Mouse (Mus musculus) neural tube, embryonic 13.5 days (tissue): ENCODE measurements around the gene Mettl11b. TPM values are rescaled to one million over a fixed set of nuclear protein-coding genes. Genes with fewer than 3 reads are reported as not detected.

ENCODE experiments used
- polyA plus RNA-seq: library from polyadenylated mRNA; unstranded; fragments of >200 nt; fragmentation: Nextera tagmentation; extraction: Ambion mirVana; gene quantifications from 2 replicates; pipeline ENCODE4 v1.2.1, GENCODE M21; 2015

Gene Mettl11b
- polyA plus RNA-seq, 1 experiment from 2014 or later = not detected

Other genes starting within 250 kb of the Mettl11b start
- gene Kifap3, start 54.4 kb upstream of the Mettl11b start, polyA plus RNA-seq = 105 and 108 TPM in 2 replicates
- gene Scyl3, start 203.9 kb upstream of the Mettl11b start, polyA plus RNA-seq = 15.5 and 17.1 TPM in 2 replicates